Mouse (Mus musculus): ENCODE measurements at regions not wholly inside any gene's neighbourhood (a gene's known extent, or its start where the extent isn't known, plus 50 kb on each side); places are given as distances from the start of the nearest gene placed in this dataset.

GRCm38 (mm10) chr12:16185976-16186515 lies 369.3 kb upstream of the Trib2 start:
- ATAC-seq, result peak; percentile 34

GRCm38 (mm10) chr12:16185431-16185923 lies 368.8 kb upstream of the Trib2 start:
- peak; percentile 83 for ATAC-seq

- ATAC-seq, result no peak
These were observed 366.3 kb upstream of the Trib2 start for GRCm38 (mm10) chr12:16183055-16183454.

DNA sequence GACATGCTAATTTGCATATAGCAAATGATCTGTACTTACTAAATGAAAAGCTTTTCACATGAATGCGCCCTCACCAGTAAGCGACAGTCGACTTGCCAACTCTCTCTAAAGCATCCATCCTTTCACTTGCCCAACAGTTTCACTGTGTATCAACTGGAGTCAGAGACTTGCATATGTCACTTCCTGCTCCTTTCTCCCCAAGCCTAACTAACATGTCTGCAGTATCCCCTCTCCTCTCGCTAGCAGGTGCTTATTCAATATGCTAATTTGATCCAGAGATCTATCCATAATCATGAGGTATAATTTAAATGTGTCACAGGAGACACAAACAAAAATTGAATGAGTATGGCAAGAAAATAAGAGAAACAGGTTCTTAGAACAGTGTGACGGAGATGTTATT lies 364.9 kb upstream of the Trib2 start:
- ATAC-seq, result no peak

- ATAC-seq, result no peak
These were observed 363.2 kb upstream of the Trib2 start for GRCm38 (mm10) chr12:16179897-16180296.

DNA sequence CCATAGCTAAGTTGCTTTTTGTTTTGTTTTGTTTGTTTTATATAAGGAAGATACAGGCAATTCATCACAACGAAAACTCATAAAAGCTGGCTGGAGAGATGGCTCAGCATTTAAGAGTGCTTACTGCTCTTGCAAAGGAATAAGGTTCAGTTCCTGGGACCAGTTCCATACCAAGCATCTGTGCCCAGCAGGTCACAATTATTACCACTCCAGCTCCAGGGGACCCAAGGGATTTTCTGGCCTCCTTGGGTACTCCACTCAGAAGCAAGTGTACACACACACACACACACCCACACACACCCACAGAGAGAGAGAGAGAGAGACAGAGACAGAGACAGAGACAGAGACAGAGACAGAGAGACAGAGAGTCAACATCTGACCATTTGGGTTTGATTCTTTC lies 359.6 kb upstream of the Trib2 start:
- no peak for ATAC-seq

GRCm38 (mm10) chr12:16172176-16172575 lies 355.5 kb upstream of the Trib2 start:
- no peak for ATAC-seq

DNA sequence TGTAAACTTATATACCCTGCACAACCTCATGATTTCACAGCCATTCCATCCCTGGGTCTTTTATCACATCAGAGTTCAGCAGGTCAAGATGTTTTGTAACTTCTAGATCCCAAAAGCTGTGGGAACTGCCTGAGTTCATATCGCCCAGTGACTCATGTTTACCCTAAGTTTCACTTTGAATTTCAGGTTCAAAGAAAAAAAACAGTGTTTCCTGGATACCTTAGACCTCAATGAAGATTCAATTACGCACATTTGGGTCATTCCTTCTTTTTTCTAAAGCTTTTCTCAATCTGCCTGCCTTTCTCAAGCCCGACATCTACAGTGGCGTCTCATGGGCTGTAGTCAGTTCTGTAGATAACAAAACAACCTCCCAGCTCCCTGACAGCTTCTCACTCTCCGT lies 354.9 kb upstream of the Trib2 start:
- peak; percentile 30 for ATAC-seq

DNA sequence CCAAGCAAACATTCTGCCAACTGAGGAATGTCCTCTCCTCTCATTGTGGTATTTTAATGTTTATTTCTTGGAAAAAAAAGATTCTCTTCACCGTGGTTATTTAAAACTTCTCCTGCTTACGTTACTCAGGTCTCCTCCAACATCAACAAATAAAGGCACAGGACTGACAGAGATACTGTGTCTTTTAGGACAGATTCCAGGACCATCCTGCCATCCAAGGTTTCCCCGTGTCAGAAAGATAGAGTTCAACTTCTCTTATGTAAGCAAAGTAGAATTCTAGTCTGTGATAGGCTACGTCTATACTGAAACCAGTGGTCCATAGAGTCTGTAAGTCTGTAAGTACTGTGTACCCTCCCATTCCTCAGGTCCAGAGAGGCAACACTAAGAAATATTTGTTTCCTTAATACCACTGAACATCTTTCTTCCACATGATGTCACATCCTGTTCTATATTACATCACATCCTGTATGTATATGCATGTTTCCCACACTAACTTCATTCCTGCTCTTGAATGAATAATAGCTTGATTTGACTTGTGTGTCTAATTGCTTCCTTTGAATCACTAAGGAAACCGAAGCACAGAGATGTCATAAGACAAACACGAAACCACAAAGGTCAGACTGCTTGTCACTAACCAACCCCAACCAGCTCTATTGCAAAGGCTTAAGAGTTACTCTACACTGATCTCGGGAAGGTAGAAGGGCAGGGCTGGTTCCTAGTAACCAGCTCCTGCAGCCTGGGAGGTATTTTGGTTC lies 353.2 kb upstream of the Trib2 start:
- ATAC-seq, result peak; percentile 90

GRCm38 (mm10) chr12:16167793-16168343 lies 351.1 kb upstream of the Trib2 start:
- ATAC-seq, result no peak

DNA sequence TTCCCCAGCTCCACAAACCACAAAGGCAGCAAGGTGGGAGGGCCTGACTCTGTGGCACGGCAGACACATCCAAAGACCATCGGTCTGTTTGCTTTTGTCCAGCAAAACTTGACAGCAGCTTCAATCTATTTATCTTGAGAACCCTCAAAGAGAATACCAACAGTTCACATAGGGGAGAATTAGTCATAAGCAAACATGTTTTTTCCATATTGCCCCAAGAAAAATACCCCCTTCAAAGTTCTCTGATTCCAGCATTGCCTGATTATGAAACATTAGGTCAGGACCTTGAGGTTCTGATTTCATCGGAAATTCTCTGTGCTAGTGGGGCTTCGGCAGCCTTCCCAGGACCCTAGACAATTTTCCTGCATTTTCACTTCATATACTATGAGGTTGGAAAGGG lies 348.4 kb upstream of the Trib2 start:
- no peak for ATAC-seq

DNA sequence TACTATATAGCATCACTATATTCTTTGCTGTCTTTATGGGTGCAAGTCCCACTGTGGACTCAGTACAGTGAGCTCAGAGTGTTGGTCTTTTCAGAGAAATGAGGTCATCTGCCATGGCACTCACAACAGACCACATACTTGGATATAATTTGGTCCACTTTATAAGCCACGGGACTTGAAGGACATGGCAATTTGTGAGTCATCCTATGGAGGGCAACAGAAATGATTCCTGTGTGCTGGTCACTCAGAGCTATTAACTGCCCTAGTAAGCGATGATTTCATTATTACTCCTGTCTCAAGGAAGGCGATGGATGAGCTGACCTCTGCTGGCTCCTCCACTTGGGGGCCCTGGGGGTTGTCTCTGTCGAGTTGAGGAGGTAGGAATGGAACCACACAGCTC lies 345.2 kb upstream of the Trib2 start:
- no peak for ATAC-seq

GRCm38 (mm10) chr12:16157896-16158295 lies 341.2 kb upstream of the Trib2 start:
- ATAC-seq, result no peak

DNA sequence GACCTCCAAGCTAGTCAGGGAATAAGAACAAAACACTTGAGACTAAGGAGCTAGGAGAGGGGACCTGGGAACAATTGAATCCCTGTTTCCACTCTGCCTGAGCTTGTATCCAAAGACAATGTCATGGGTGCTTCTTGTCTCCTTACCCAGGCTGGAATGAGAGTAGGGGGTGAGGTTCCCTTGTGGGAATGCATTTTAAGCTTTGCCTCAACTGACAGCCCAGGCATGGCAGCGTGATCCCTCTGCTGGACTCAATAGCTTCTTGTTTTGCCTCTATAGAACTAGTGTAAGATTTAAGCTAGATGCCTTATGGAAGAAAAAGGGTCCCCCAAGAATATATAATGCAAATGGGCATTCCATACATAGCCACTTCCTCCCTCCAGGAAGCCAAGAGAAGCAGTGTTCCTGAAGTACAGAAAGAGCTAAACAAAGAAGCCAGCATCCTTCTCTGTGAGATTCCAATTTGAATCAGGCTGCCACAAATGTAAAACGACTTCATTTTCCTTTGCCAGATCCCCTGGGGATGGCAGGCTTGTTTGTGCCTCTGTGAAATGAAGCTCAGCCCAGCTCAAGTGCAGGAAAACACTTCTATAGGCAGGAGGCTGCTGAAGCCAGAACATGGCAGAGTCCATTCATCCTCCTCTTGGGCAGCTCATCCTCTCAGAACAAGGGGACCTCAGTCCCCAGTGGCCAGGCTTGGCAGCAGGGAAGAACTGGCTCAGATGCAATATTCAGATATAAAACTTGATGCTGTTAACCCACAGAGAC lies 339.3 kb upstream of the Trib2 start:
- no peak for ATAC-seq

DNA sequence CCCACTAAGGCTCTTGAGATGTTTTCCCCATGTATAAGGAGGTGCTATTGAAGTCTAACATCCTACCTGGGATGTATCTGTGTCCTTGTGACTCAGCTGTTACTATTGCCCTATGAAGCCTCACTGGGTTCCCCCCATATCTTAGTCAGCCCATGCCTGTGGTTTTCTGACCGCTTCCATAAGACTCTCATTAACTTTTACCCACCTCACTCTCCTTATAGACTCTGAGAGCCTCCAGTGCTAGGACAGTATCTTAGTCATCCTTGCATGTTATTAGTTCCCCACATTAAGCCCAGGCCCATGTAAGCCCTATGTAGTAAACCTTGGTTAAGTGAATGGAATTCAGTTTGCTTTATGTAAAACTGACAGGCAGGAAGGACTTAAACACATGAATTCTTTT lies 337.5 kb upstream of the Trib2 start:
- no peak for ATAC-seq

GRCm38 (mm10) chr12:16152108-16152507 lies 335.4 kb upstream of the Trib2 start:
- ATAC-seq, result no peak

- ATAC-seq, result no peak
These were observed 334.5 kb upstream of the Trib2 start for GRCm38 (mm10) chr12:16151170-16151702.

DNA sequence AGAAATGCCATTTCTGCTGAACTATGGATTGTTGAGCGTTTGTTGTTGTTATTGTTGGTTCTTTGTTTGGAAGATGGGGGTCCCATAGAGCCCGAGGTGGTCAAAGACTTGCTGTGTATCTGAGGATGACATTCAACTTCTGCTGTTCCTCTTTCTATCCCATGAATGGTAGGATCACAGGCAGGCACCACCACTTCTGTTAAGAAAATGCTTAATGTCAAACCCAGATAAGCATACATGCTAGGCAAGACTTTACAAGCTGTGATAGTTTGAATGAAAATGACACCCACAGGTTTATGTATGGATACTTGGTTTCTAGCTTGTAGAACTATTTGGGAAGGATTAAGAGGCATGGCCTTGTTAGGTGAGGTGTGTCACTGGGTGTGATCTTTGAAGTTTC lies 330.2 kb upstream of the Trib2 start:
- no peak for ATAC-seq

- no peak for ATAC-seq
These were observed 328.9 kb upstream of the Trib2 start for GRCm38 (mm10) chr12:16145621-16146020.

- no peak for ATAC-seq
These were observed 324.5 kb upstream of the Trib2 start for GRCm38 (mm10) chr12:16141193-16141592.

DNA sequence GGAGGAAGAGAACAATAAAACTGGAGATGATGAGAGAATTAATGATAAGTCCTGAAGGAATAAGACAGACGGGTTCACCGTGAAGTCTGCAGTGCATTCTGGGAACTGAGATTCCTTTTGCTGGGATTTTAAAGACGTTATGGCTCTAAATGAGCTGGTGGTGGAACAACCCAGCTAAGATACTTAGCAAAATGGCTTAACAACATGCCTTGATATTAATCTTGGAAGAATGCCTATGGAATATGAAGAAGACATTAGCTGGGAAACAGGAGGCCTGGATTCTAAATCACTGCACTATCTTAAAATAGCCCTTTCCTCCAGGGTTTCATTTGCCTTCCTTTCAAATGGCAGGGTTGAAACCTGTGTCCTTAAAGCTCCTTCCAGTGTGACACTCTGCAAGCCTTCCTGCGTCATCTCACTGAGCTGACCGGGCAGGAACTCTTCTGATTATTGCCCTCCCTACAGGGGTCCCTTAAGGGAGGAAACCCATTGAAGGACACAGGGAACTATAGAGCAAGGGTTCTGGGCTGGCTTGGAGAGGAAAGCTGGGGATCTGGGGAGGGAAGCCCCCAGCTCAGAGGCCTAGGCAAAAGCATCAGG lies 323.9 kb upstream of the Trib2 start:
- ATAC-seq, result no peak

DNA sequence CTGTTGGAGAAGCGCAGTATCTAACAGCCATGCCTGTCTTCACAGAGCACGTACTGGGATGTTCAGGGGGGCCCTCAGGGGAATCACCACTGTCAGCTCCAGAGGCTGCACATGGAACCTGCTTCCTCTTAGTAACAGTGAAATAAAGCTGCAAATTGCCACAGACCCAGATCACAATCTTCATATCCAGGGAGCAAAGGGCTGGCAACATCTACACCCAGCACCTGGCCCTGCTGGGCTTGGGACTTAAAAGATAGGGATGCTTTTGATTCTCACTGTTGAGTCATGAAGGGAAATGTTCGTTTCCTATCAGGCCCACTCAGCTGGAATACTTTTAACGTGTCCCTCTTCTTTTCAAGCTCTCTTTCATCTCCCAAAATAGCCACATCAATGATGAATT lies 322.4 kb upstream of the Trib2 start:
- no peak for ATAC-seq

DNA sequence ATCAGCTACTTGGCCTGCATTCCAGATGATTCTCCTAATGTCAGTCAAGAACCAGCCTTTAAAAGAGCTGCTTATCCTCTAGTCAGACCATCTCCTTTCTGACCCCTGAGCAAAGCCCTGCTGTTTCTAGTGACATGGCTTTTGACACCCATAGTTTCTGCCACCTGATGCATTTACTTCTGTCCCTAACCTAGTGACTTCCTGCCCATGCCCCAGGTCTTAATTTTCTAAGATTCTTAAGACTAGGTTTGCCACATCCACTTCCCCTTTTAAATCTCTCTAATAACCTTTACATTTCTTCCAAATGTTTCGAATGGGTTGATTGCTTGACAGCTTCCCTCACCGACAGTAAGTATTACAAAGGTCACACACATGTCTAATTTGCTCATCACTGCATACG lies 321.1 kb upstream of the Trib2 start:
- ATAC-seq, result no peak
